Mouse (Mus musculus) cerebellum, adult 2 months (tissue): ENCODE measurements around the gene Rufy2.

Experiments
- CTCF ChIP-seq: fragments of 200-500 bp; IDR thresholded peaks from 2 replicates; pipeline ENCODE4 v1.5.1; 2011; ENCODE audit warnings: low read depth, mild to moderate bottlenecking, control low read depth, low read length, moderate library complexity, borderline replicate concordance; ENCODE audit not compliant: insufficient read depth
- POLR2A ChIP-seq: fragments of 200-500 bp; IDR thresholded peaks from 2 replicates; pipeline ENCODE4 v1.6.1; 2011; ENCODE audit warnings: low read length, control low read depth, borderline replicate concordance; ENCODE audit not compliant: insufficient read depth

- TF ChIP-seq CTCF, result no peak
- TF ChIP-seq POLR2A, result no peak
These were observed 83.3 kb downstream of the Rufy2 start for GRCm38 (mm10) chr10:63063365-63063764.
